Mouse (Mus musculus): ENCODE data around the gene Stx11. TPM values are rescaled to one million over a fixed set of nuclear protein-coding genes. Genes with fewer than 3 reads are reported as not detected.

Gene Stx11
- 0.22 TPM for polyA plus RNA-seq (2014; fragmentation: Illumina TruSeq; extraction: RNeasy Lipid Tissue Mini Kit (QIAGEN cat#74804); ENCODE audit: low read depth, low replicate concordance)

DNA sequence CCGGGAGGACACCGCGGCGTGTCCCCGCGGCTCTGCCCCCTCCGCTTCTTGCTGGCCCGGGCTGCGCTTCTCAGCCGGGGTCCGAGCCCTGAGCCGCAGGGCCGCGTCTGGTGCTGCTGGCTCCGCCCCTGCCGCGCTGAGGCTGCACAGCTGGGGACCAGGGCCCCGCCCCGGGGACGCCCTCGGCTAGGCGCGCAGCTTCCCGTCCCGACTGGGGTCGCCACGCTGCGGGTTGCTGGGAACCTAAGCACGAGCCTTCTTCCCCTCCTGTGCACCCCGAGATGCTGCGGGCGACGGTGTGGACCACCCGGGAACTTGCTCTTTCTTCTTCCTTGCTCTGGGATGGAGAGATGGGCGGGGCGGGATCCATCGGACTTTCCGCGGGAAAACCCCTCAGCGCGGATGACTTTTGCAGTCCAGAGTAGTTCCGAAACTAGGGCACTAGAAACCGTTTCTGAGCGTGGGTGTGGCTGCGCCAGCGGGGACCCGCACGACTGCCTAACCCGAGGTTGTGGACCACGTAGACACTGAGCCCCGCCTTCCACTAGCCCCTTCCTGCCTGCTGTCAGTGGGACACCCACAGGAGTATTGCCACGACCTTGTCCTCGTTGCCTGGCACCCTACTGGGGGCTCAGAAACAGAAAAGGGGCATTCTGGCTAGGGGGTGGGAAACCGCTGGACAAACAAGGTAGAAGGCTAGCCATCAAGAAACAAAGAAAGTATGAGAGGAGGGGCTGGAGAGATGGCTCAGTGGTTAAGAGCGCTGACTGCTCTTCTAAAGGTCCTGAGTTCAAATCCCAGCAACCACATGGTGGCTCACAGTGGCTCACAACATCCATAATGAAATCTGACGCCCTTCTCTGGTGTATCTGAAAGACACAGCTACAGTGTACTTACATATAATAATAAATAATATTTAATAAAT is at the start of gene Stx11:
TSS of gene Stx11 (minus strand) at position 148 of the 925 bp plus-strand sequence.

GRCm38 (mm10) chr10:13005043-13005442 is 40.9 kb upstream of the Stx11 start, which contains the start of gene Sf3b5:
Sf3b5 (plus strand) TSS chr10:13005343.

Other genes with a start within 250 kb of the Stx11 start
- gene Utrn, start 94.9 kb downstream of the Stx11 start, polyA plus RNA-seq (2014; fragmentation: Illumina TruSeq; extraction: RNeasy Lipid Tissue Mini Kit (QIAGEN cat#74804); ENCODE audit: low read depth, low replicate concordance) = 10.9 TPM
- gene Sf3b5, start 41.0 kb upstream of the Stx11 start, polyA plus RNA-seq (2014; fragmentation: Illumina TruSeq; extraction: RNeasy Lipid Tissue Mini Kit (QIAGEN cat#74804); ENCODE audit: low read depth, low replicate concordance) = not detected
- 8.1 TPM for gene Plagl1, start 96.2 kb upstream of the Stx11 start, polyA plus RNA-seq (2014; fragmentation: Illumina TruSeq; extraction: RNeasy Lipid Tissue Mini Kit (QIAGEN cat#74804); ENCODE audit: low read depth, low replicate concordance)
- 11.6 TPM for gene Zc2hc1b, start 213.7 kb upstream of the Stx11 start, polyA plus RNA-seq (2014; fragmentation: Illumina TruSeq; extraction: RNeasy Lipid Tissue Mini Kit (QIAGEN cat#74804); ENCODE audit: low read depth, low replicate concordance)
- gene Ltv1, start 228.9 kb upstream of the Stx11 start, polyA plus RNA-seq (2014; fragmentation: Illumina TruSeq; extraction: RNeasy Lipid Tissue Mini Kit (QIAGEN cat#74804); ENCODE audit: low read depth, low replicate concordance) = 64.6 TPM

Measured in testis, adult 10 weeks (tissue).